Mouse (Mus musculus): ENCODE data around the gene Tent5c.

DNA sequence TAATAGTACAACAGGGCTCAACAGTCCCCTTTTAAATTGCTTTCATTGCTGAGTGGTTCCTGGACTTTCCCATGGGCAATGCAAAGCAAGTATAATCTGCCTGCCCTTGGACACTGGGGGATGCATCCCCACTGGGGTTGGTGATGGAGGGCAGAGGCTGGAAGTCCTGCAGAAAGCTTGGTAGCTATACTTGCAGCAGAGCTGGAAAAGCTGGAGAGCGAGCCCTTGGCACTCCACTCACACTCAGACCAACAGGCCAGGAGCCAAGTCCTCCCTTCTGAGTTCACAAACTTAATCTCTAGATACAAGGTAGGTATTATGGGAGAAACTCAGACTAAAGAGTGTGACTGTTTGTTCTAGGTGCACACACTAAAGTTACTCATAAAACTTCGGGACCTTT lies 2.1 kb downstream of the Tent5c start:
- no peak for TF ChIP-seq CTCF (IDR thresholded peaks at IDR 0.05; ENCODE audit: insufficient read depth, low read length)
- no peak for TF ChIP-seq POLR2A (IDR thresholded peaks at IDR 0.05; ENCODE audit: borderline replicate concordance, extremely low read depth, low read depth, low read length)
